Mouse (Mus musculus) CD4-positive, CD25-positive, alpha-beta regulatory T cell, adult 2 months (primary cell): ENCODE measurements around the gene Qtrt1.
A peak's percentile ranks its signal among the peaks of the same experiment; 100 is the strongest.

ENCODE experiments used
- DNase-seq: peaks from one replicate; pipeline ENCODE4 v3.0.0-alpha.2; 2012; ENCODE audit warnings: low read depth, low spot score

Qtrt1 gene

GRCm38 (mm10) chr9:21419646-21420045 is 8.0 kb downstream of the Qtrt1 start:
- peak; percentile 33 for DNase-seq

DNA sequence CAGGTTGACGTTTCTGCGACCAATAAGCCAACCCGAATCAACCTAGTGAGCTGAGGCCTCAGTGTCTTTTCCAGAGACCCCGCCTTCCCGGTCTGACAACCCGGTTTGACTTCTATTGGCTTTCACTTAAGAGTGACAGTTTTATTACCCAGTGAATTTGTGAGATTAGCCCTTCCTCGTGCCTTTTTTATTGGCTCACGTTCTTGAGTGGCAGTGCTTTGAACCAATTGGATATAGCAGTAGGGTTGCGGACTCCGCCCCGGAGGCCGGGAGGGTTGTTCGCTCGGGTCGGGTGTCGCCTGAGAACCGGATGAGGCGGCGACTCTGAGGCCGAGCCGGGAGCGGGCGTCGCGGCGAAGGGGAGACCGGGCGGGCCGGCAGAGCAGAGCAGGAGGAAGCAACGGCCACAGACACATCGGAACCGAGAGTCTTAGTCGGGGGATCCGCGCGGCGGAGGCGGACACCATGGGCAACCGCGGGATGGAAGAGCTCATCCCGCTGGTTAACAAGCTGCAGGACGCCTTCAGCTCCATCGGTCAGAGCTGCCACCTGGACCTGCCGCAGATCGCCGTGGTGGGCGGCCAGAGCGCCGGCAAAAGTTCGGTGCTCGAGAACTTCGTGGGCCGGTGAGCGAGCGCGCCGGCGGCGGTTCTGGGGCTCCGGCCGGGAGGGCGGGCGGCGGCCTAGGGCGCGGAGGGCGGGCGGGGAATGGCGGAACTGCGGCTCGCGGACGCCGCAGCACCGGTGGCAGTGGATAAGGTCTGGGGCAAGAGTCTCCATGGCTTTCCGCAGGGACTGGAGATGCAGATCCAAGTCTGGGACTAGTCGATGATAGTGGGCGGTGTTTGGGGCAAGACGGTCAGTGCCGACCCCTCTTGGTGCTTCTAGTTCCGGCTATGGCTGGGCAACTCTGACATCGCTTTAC is 13.3 kb downstream of the Qtrt1 start, which contains the start of gene Dnm2:
Gene Dnm2 (plus strand): TSS at position 278 of the 925 bp plus-strand sequence.
- peak; percentile 98 for DNase-seq

- no peak for DNase-seq
These were observed 13.9 kb downstream of the Qtrt1 start for GRCm38 (mm10) chr9:21425556-21425945.

GRCm38 (mm10) chr9:21426013-21426412 is 14.4 kb downstream of the Qtrt1 start:
- DNase-seq: peak; percentile 43

- DNase-seq: no peak
These were observed 14.9 kb downstream of the Qtrt1 start for GRCm38 (mm10) chr9:21426525-21426924.

DNA sequence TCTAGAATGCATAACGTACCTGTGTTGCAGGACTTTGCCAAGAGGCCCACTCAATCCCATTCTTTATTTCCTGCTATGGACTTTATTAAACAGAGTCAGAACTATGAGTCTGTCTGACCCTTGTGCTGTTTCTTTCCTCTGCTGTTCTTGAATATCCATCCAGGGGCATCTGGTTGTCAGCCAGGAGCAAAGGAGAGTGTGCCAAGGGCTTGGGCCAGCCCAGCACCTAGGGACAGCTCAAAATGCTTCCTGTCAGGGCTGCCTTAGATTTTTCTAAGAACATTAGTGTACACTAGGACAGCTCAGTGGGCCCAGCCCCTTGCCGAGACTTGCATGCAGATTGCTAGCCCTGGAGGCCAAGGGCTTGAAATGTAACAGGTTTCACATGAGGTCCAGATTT is 16.1 kb downstream of the Qtrt1 start:
- DNase-seq: no peak

- no peak for DNase-seq
These were observed 16.5 kb downstream of the Qtrt1 start for GRCm38 (mm10) chr9:21428178-21428577.

DNA sequence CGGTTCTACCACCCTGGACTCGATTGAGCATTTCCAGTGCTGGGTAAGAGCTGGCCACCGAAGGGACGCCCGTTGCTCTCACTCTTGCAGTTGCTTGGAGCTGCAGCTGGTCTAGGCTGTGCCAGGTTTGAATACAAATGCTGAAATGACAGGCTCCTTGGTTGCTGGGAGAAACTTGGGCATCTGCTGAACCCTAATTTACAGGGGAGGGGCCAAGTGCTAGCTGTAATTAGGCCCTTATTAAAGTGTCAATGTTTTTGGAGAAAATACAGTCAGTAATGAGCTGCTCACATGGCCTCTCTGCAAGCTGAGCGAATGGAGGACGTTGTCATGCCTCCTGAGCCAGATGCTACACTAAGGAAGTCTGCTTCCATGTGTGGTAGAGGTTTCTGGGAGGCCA is 19.1 kb downstream of the Qtrt1 start:
- no peak for DNase-seq

- no peak for DNase-seq
These were observed 20.4 kb downstream of the Qtrt1 start for GRCm38 (mm10) chr9:21432066-21432465.

DNA sequence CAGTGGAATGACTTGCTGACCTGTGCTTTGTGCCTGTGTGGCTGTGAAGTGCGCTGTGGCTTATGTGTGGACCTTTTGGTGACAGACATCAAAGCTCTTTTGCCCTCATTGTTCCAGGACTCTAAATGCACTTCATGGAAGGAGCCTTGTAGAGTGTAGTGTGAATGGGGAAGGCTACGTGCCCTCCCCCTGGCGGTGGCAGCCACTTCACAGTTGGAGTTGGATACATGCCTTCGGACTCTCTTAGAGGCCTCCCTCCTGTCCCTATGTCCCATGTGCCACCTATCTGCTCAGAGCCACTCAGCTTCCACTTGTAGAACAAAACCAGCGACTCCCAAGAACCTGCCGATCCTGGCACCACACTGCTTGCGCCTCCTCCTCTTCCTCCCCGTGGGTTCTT is 22.1 kb downstream of the Qtrt1 start:
- DNase-seq: no peak

DNA sequence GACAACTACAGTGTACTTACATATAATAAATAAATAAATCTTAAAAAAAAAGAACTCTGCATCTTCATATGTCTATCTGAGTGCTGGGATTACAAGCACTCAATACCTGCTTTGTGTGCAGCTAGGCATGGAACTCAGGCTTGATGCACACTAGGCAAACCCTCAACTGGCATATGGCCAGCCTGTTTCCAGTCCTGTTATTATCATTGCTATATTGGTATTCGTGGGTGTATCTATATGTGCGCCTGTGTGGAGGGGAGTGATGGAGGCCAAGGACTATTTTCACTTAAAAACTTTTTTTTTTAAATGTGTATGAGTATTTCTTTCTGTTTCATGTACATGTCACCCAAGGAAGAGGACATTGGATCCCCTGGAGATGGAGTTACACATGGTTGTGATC is 22.8 kb downstream of the Qtrt1 start:
- no peak for DNase-seq

- DNase-seq: peak; percentile 91
These were observed 24.4 kb downstream of the Qtrt1 start for GRCm38 (mm10) chr9:21435777-21436635.

DNA sequence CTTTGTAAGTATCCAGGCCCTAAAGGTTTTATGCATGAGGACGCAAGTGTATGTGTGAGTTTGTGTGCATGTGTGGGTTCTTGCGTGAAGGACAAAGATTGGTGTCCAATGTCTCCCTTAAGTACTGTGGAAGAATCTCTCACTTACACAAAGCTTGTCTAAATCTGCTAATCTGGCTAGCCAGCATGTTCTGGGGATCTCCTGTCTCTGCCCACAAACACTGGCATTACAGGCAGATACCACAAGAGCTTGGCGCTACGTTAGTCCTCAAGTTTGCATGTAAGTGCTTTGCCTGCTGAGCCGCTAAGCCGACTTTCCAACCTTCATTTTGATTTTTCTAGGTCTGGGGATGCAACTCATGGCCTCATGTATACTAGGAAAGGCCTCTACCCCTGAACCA is 25.9 kb downstream of the Qtrt1 start:
- no peak for DNase-seq

GRCm38 (mm10) chr9:21438219-21438618 is 26.6 kb downstream of the Qtrt1 start:
- no peak for DNase-seq

- no peak for DNase-seq
These were observed 27.8 kb downstream of the Qtrt1 start for GRCm38 (mm10) chr9:21439456-21439855.

DNA sequence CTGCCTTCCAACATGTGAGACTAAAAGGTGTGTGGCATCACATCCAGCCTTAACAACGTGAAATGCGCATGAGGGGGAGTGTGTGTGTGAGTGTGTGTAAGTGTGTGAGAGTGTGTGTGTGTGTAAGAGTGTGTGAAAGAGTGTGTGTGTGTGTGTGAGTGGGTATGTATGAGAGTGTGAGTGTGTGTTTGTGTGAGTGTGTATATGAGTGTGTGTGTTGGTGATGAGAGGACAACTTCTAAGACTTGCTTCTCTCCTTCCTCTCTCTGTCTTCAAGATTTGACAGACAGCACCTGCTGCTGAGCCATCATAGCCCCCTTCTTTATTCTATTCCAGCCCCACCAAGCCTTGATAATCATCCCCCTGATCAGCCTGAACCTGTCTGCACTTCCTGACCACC is 28.3 kb downstream of the Qtrt1 start:
- no peak for DNase-seq

DNA sequence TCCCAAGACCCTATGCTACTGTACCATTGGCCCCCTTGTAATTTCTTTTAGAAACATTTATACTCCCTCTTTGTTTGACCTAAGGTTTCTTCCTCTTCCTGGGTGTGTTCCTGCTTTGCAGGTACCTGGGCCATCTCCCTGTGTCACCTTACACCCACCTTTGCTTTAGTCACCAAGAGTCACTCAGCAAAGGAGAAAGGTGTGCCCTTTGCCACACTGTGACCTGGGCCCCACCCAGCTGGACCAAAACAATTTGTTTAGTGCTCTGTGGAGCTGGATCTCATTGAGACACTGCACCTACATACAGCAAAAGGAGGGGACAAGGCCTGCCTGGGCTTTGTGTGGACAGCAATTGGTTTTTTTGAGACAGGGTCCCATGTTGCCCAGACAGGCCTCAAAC is 28.8 kb downstream of the Qtrt1 start:
- no peak for DNase-seq

DNA sequence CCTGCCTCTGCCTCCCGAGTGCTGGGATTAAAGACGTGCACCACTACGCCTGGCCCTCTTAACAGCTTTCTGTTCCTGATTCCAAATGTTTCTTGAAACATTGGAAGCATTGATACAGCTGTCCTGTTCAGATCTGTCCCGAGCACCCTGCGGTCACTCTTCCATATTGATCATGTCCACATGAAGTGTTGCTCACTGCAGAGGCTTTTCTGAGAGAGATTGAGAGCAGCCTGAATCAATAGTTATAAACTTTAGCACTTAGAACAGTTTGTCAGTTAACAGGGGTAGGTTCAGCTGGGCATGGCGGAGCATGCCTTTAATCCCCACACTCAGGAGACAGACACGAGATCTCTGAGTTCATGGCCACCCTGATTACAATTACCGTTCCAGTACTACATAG is 32.2 kb downstream of the Qtrt1 start:
- no peak for DNase-seq

- no peak for DNase-seq
These were observed 32.9 kb downstream of the Qtrt1 start for GRCm38 (mm10) chr9:21444574-21444973.

- DNase-seq: no peak
These were observed 33.6 kb downstream of the Qtrt1 start for GRCm38 (mm10) chr9:21445081-21445744.

GRCm38 (mm10) chr9:21447778-21448177 is 36.1 kb downstream of the Qtrt1 start:
- DNase-seq: peak; percentile 35

- peak; percentile 71 for DNase-seq
These were observed 38.1 kb downstream of the Qtrt1 start for GRCm38 (mm10) chr9:21449710-21450109.
